Mouse (Mus musculus): ENCODE measurements at regions not wholly inside any gene's neighbourhood (a gene's known extent, or its start where the extent isn't known, plus 50 kb on each side); places are given as distances from the start of the nearest gene placed in this dataset.

DNA sequence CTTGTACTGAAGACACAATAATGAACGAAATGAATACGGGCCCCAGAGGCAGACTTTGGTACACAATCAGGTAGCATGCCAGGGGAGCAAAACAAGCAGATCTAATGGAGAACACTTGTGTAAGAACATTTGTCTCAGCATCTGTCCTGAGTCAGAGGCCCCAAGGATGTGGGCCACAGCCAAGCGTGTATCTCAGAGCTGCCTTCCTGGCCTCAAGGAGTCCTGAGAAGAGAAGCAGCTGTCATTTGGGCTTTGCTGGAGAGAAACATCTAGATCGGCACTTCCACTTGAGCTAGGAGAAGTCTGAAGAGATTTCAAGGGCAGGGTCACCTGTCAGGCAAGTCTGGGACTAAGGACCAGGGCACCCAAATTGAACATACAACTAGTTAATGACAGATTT is 76.8 kb upstream of the Egln3 start:
- Histone ChIP-seq H3K27me3 (no peaks in the 10 kb centered on the region), H3K9ac (replicated peaks) (no peak overlapping the region), H3K4me1 (replicated peaks) (no peaks in the 10 kb centered on the region), H3K4me3 (replicated peaks) (no peak overlapping the region), H3K9me3 (no peaks in the 10 kb centered on the region), H3K27ac (no peak overlapping the region), H3K36me3 (no peaks in the 10 kb centered on the region), H3K4me2 (replicated peaks) (no peak overlapping the region)
- WGBS: 98% methylated on average over 4 of the region's 4 CpGs
- ATAC-seq: no peak

DNA sequence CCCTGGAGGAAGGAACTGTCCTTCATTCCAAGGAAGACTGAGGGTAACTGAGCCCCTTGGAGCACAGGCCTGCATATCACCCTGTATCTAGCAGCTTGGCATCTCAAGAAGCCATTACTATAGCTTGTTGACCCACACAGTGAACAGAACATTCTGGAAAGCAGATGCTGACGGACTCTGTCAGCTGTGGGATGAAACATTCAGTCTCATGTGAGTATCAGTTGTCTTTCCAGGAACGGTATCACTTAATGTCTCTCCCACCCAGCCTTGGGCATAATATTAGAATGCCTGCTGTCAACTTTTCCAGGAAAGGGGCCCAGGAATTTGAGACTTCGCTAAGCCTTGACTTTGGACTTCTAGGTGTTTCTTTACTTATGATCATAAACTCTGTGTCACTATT is 76.3 kb upstream of the Egln3 start:
- no peaks in the 10 kb centered on the region for H3K27me3 ChIP-seq
- no peak overlapping the region for H3K4me3 ChIP-seq (replicated peaks)
- H3K9me3 ChIP-seq: no peaks in the 10 kb centered on the region
- H3K4me1 ChIP-seq (replicated peaks): no peaks in the 10 kb centered on the region
- H3K4me2 ChIP-seq (replicated peaks): no peak overlapping the region
- 84% methylated on average over 3 of the region's 3 CpGs for WGBS
- no peak overlapping the region for H3K27ac ChIP-seq
- no peak overlapping the region for H3K9ac ChIP-seq (replicated peaks)
- ATAC-seq: no peak
- no peaks in the 10 kb centered on the region for H3K36me3 ChIP-seq

DNA sequence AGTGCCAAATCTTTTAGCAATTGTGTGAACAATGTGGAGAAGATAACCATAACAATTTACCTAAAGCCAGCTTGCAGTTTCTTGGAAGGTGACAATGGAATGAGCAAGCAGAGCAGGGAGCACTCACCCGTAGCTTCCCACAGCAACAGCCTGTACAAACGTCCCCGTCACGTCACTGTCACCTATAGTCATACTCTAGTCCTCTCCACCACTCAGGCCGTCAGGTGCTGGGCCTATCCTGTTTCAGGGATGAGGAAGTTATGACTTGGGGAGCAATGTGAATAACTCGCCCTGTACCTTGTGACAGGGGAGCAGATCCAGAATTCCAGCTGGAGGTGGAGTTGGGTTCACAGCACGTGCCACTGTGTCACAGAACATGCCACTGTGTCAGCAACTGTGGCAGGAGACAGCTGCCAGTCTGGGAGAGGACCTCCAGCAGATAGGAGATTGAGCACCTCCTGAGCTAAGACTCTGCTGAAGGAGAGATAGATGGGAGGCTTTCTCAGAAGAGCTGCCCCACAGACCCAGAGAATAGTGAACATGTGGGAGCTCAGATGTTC is 73.4 kb upstream of the Egln3 start:
- Histone ChIP-seq H3K4me2 (replicated peaks) (no peak overlapping the region), H3K4me3 (replicated peaks) (no peak overlapping the region), H3K36me3 (no peaks in the 10 kb centered on the region), H3K27me3 (no peaks in the 10 kb centered on the region), H3K9ac (replicated peaks) (no peak overlapping the region), H3K9me3 (no peaks in the 10 kb centered on the region), H3K27ac (no peak overlapping the region), H3K4me1 (replicated peaks) (no peaks in the 10 kb centered on the region)
- ATAC-seq: no peak
- WGBS: 82% methylated on average over 7 of the region's 7 CpGs

- no peak overlapping the region for H3K4me2 ChIP-seq (replicated peaks)
Measured at GRCm38 (mm10) chr12:54273506-54273905, 69.8 kb upstream of the Egln3 start.

DNA sequence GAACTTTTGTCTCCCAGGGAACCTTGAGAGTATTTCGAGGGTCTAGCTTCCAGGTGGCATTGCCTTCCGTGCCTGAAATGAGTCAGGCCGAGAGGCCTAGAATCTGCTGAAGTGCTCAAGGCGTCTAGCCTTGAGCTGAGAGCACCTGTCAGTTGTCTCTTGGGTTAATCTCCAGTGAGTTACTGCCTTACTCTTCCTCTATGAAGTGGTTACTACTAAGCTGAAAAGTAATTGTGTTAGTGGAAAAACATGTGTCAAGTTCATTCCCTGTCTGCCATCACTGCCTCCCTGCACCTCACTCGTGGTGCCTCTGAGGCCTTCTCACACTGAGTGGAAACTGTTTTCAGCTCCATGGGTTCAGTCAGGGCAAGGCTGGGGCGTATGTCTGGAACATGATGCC is 69.0 kb upstream of the Egln3 start:
- Histone ChIP-seq H3K9me3 (no peaks in the 10 kb centered on the region), H3K4me3 (replicated peaks) (no peak overlapping the region), H3K9ac (replicated peaks) (no peak overlapping the region), H3K27ac (no peak overlapping the region), H3K4me1 (replicated peaks) (no peaks in the 10 kb centered on the region), H3K36me3 (no peaks in the 10 kb centered on the region), H3K27me3 (no peaks in the 10 kb centered on the region), H3K4me2 (replicated peaks) (no peak overlapping the region)
- ATAC-seq: no peak
- 85% methylated on average over 6 of the region's 6 CpGs for WGBS

More at GRCm38 (mm10) chr12:54273506-54273905, 69.8 kb upstream of the Egln3 start:
- ATAC-seq: no peak
- Histone ChIP-seq H3K27ac (no peak overlapping the region), H3K4me1 (replicated peaks) (no peaks in the 10 kb centered on the region), H3K36me3 (no peaks in the 10 kb centered on the region), H3K9ac (replicated peaks) (no peak overlapping the region), H3K4me3 (replicated peaks) (no peak overlapping the region), H3K27me3 (no peaks in the 10 kb centered on the region), H3K9me3 (no peaks in the 10 kb centered on the region)
- 92% methylated on average over 4 of the region's 4 CpGs for WGBS

DNA sequence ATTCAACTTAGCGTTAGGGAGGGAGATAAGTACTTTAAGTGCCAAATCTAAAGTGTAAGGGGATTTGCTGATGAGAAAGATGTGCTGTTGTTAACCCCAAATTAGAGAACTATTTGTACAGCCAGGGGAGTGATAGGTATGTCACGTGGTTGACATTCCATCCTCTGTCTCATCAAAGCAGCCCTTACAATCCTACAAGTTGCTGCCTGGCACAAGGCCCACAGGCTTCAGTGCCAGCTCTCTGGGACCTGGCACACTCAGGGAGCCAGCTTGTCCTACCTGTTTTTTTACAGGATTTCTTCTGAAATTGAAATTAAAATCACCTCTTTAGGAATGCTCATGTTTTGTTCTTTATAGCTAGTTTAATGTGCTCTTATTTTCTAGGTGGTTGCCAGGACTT is 68.6 kb upstream of the Egln3 start:
- Histone ChIP-seq H3K36me3 (no peaks in the 10 kb centered on the region), H3K9me3 (no peaks in the 10 kb centered on the region), H3K4me1 (replicated peaks) (no peaks in the 10 kb centered on the region), H3K9ac (replicated peaks) (no peak overlapping the region), H3K4me3 (replicated peaks) (no peak overlapping the region), H3K27me3 (no peaks in the 10 kb centered on the region), H3K4me2 (replicated peaks) (no peak overlapping the region), H3K27ac (no peak overlapping the region)
- WGBS: 67% methylated on average over 2 of the region's 2 CpGs
- no peak for ATAC-seq

- no peak overlapping the region for H3K9ac ChIP-seq (replicated peaks)
- H3K36me3 ChIP-seq: no peaks in the 10 kb centered on the region
- H3K9me3 ChIP-seq: no peaks in the 10 kb centered on the region
- ATAC-seq: no peak
- H3K27ac ChIP-seq: no peak overlapping the region
- no peaks in the 10 kb centered on the region for H3K27me3 ChIP-seq
- H3K4me2 ChIP-seq (replicated peaks): no peak overlapping the region
- no peak overlapping the region for H3K4me3 ChIP-seq (replicated peaks)
- peaks cover 13% of the 10 kb centered on the region for H3K4me1 ChIP-seq (replicated peaks)
- WGBS: 89% methylated on average over 3 of the region's 3 CpGs
Measured at GRCm38 (mm10) chr12:54265852-54266251, 62.2 kb upstream of the Egln3 start.

DNA sequence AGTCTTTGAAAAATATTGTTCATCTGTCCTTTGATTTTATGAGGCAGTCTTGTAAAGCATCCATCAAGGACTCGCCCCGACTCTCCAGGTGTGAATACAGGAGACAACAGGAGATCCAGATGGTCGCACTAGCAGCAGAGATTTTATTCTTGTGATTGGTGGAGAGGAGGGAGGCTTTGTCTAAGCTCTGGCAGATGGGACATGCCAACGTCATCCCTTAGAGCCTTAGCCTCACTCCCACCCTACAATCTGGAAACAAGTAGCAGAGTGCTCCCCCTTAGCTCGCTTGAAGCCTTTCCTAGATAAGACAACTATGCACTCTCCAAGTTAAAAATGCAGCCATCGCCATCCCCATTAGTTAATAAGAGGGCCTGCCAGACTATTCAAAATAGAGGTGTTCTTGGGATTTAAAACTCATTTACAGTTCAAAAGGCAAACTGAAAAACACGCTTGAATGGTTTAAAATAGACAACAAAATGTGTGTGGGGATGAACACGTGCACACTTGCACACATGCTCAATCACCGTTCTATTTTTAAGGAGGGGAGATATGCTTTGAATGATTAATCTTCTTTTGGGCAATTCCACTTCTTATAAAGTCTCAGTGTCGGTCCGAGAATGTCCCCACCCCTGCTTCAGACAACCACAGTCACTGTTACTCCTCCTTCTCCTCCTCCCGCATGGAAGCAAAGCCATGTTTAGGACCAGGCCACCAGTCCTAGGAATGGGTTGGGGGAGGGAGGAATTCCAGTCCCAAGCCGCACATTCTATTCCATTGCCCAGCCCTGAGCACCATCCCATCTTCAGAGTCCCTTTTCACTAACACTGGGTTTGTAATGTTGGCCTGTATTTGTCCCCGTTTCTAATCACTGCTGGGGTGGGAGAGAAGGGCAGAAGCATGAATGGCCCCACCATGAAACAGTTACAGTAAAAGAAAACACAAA is 61.5 kb upstream of the Egln3 start:
- 55% methylated on average over 14 of the region's 14 CpGs for WGBS

DNA sequence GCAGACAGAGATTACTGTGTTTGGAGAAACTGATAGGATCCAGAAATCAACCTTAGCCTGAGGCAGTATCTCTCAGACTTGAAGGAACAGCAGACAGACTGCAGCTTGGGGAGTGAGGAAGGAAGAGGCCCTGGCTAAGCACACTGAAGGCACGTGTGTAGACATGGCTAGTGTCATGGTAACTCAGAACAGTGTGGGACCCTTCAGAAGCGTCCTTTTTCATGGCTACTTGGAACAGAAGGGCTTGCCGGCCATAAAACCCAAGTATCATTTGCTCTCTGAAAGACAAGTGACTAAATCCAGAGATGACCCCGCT is 60.7 kb upstream of the Egln3 start:
- H3K4me1 ChIP-seq (replicated peaks): peaks cover 13% of the 10 kb centered on the region
- H3K4me2 ChIP-seq (replicated peaks): no peak overlapping the region
- WGBS: 60% methylated on average over 4 of the region's 4 CpGs
- no peaks in the 10 kb centered on the region for H3K9me3 ChIP-seq
- no peak overlapping the region for H3K4me3 ChIP-seq (replicated peaks)
- 0 out of 2 replicates have a peak, but pooled peaks have one; percentile 40 for ATAC-seq
- no peak overlapping the region for H3K27ac ChIP-seq
- H3K27me3 ChIP-seq: no peaks in the 10 kb centered on the region
- no peaks in the 10 kb centered on the region for H3K36me3 ChIP-seq
- H3K9ac ChIP-seq (replicated peaks): no peak overlapping the region

More for the DNA sequence above, 61.5 kb upstream of the Egln3 start:
- Histone ChIP-seq H3K4me3 (replicated peaks) (no peak overlapping the region), H3K9ac (replicated peaks) (no peak overlapping the region), H3K27ac (no peak overlapping the region), H3K27me3 (no peaks in the 10 kb centered on the region), H3K4me2 (replicated peaks) (no peak overlapping the region), H3K36me3 (no peaks in the 10 kb centered on the region), H3K4me1 (replicated peaks) (peaks cover 13% of the 10 kb centered on the region), H3K9me3 (no peaks in the 10 kb centered on the region)
- no peak for ATAC-seq

- no peak overlapping the region for H3K27ac ChIP-seq
- no peak overlapping the region for H3K4me2 ChIP-seq (replicated peaks)
Measured at GRCm38 (mm10) chr12:54263733-54264417, 60.2 kb upstream of the Egln3 start.

GRCm38 (mm10) chr12:54262236-54263005 is 58.8 kb upstream of the Egln3 start:
- Histone ChIP-seq H3K4me2 (replicated peaks) (no peak overlapping the region), H3K36me3 (no peaks in the 10 kb centered on the region), H3K4me3 (replicated peaks) (no peak overlapping the region), H3K27ac (no peak overlapping the region), H3K27me3 (no peaks in the 10 kb centered on the region), H3K9ac (replicated peaks) (no peak overlapping the region), H3K4me1 (replicated peaks) (peaks cover 13% of the 10 kb centered on the region), H3K9me3 (no peaks in the 10 kb centered on the region)
- no peak for ATAC-seq
- WGBS: 83% methylated on average over 11 of the region's 11 CpGs

More at GRCm38 (mm10) chr12:54263733-54264417, 60.2 kb upstream of the Egln3 start:
- 64% methylated on average over 13 of the region's 13 CpGs for WGBS
- 0 out of 2 replicates have a peak, but pooled peaks have one; percentile 14 for ATAC-seq
- H3K4me3 ChIP-seq (replicated peaks): no peak overlapping the region
- H3K9ac ChIP-seq (replicated peaks): no peak overlapping the region
- H3K4me1 ChIP-seq (replicated peaks): peaks cover 13% of the 10 kb centered on the region
- H3K27me3 ChIP-seq: no peaks in the 10 kb centered on the region
- no peaks in the 10 kb centered on the region for H3K9me3 ChIP-seq
- no peaks in the 10 kb centered on the region for H3K36me3 ChIP-seq

GRCm38 (mm10) chr12:54261426-54261825 is 57.8 kb upstream of the Egln3 start:
- ATAC-seq: no peak
- Histone ChIP-seq H3K9ac (replicated peaks) (no peak overlapping the region), H3K4me3 (replicated peaks) (no peak overlapping the region), H3K4me1 (replicated peaks) (peaks cover 13% of the 10 kb centered on the region), H3K9me3 (no peaks in the 10 kb centered on the region), H3K36me3 (no peaks in the 10 kb centered on the region), H3K4me2 (replicated peaks) (no peak overlapping the region), H3K27me3 (no peaks in the 10 kb centered on the region), H3K27ac (no peak overlapping the region)
- 87% methylated on average over 5 of the region's 5 CpGs for WGBS

Measured in midbrain, embryonic 13.5 days (tissue).